Mouse (Mus musculus) erythroid progenitor cell, adult 5-6 weeks (primary cell): ENCODE data around the gene Traf2. TPM values are rescaled to one million over a fixed set of nuclear protein-coding genes. Genes with fewer than 3 reads are reported as not detected.

Experiments
- ATAC-seq: replicated peaks from 2 replicates; pipeline ENCODE4 v1.8.0; 2016; ENCODE audit warnings: moderate number of reproducible peaks, mild to moderate bottlenecking, moderate TSS enrichment, inconsistent platforms; ENCODE audit not compliant: poor library complexity, low FRiP score, severe bottlenecking
- total RNA-seq, 2 experiments: library from RNA; stranded (forward) in 1 of 2; stranded (reverse) in 1 of 2; fragments of 150-400 nt in 1 of 2; fragments of 186-747, 209-891 nt in 1 of 2; gene quantifications; 2 replicates each; pipeline versions ENCODE4 v1.2.3 to v1.2.4; 2015 to 2017; ENCODE audit warnings: low replicate concordance in 2 of 2

Traf2 gene
- total RNA-seq, 2 experiments from 2014 or later: 5.0 to 10.5 TPM

DNA sequence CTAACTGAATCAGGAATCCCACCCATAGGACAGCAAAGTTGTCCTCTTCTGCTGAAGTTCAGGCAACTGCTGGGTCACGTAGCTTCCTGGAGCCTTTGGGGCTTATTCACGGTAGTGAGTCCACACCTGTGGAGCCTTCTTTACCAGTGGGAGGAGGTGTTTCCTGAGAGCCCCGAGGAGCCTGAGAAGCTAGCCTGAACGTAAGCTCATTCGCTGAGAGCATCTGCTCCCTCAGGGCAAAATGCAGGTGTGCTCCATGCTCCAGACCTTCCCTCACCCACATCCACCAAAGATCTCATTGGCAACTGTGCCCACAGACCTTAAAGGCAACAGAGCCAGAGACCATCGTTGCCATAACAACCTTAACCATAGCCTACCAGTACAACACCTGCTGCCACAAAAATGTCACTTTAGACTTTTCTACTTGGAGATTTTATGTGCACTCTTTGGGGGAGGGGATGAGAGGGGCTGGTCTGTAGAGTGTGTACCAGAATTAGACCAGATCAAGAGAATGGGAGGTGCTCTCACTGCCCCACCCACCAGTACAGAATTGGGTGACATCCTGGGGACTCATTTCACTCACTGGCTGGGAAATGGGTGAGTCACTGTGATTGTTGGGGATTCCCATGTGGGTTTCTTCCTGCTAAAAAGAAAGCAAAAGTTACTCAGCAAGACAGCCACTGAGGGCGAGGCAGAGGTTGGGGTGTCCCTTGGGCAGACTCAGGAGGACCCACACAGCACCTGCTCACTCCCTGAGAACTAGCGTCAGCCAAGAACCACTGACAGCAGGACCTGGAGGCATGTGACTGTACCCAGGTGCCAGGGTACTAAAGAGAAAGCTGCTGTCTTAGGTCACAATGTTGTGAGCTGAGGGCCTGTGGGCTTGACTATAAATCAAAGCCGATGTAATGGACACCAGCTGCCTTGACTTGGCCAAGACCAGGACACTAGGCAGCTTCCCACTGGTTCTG, 2.6 kb upstream of the Traf2 start:
- ATAC-seq: no peak

DNA sequence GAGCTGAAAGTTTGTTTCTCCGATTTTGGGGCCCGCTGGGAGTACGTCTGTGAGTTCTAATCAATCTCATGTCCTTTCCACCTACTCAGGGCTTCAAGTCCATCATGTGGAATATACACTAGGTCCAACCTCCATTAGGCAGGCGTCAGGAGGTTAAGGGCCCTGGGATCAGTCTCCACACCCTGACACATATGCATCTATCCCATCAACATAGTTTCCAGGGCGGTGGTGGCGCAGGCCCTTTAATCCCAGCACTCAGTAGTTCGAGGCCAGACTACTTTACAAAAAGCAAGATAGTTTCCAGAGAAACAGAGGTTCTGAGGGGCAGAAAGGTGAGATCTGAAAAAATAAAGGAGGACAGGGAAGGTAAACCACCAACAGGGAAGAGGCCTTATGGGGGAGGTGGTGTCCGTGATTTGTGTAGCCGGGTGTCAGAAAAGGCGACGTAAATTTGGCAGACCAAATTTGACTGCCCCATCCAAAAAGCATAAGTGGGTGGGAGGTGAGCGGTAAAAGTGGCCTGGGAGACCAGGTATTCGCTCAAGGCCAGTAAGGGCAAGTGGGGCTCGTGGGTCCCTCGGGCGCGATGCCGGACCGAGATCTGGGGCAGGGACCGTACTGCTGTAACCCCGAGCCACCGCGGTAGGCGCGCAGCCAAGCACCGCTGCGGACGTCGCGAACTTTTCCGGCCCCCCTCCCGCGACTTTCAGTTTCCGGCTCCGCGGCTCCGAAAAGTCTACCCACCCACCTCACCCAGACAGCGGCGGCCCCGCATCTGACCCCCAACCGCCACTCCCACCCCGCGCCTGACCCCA, 537 bp downstream of the Traf2 start:
- ATAC-seq: peak; percentile 31; the same call in 1 of the 2 replicates

DNA sequence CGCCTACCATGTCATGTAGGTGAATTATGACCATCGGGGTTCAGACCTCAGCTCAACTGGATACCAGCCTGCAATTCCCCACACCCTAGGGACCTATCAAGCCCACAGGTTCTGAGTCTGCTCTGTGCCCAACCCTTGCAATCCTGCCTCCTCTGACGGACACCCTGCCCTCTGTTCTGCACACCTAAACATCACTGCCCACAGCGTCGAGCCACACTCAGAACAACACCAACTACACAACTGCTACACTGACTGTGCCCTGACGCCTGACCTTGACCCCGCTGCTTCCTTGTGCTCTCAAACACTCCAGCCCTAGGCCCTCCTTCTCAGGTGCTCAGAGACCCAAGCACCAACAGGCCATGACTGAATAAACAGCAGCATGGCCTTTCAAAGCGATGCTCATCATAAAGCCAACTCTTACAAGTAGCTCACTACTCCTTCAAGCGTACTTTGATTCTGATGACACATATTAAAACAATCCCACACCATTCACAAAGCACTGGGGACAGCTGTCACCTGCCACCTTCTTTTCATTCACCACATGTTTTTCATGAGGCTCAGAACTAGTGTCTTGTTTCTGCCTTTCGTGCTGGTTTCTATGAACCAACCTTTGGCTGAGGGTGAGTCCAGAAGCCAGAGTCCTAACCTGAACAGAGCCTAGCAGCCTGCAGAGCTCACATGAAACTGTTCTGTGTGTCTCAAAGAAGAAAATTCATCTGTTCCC, 4.9 kb downstream of the Traf2 start:
- no peak for ATAC-seq

DNA sequence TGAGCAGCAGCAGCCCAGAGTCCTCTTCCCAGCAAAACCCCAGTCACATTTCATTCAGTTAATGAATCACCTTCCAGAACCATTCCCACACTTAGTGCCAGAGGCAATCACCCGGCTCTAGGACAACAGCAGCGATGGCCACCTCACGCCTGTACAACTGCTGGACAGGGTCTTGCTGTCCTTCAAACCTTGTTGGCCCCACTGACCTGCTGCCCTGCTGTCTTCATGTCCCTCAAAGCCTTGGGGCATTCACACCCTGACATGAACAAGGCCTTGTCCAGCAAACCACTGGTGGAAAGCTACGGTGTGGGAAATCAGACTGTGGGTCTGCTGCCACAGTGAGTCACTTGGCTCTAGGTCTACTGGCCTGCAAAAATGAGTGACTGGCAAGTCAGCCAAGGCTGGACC, 6.2 kb downstream of the Traf2 start:
- no peak for ATAC-seq

DNA sequence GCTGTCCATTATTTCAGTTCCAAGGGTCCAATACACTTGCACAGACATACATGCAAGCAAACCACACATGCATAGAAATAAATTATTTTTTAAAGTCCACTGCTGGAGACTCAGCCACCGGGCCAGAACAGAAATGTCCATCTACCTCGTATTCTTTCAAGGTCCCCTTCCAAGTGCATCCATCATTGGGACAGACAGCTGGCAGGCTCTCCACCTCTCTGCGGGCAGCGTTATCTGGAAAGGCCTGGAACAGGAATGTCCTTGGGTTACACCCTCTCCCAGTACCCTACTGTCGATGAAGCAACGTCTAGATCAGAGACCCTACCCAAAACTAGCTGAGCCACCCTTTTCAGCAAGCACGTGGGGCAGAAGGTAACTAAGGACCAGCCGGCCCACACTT, 10.2 kb downstream of the Traf2 start:
- no peak for ATAC-seq

DNA sequence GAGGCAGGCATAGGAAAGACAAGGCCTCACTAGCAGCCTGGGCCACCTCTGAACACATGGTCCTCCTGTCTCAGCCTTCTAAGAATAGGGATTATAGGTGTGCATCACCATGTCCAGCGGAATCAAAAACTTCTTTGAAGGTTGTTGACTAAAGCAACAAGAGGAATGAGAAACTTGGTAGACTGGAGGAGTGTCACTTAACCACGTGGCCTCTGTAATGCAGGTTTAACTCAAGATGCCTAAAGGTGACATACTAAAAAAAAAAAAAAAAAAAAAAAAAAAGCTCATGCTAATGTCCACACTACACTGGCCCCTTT, 11.9 kb downstream of the Traf2 start:
- ATAC-seq: no peak

DNA sequence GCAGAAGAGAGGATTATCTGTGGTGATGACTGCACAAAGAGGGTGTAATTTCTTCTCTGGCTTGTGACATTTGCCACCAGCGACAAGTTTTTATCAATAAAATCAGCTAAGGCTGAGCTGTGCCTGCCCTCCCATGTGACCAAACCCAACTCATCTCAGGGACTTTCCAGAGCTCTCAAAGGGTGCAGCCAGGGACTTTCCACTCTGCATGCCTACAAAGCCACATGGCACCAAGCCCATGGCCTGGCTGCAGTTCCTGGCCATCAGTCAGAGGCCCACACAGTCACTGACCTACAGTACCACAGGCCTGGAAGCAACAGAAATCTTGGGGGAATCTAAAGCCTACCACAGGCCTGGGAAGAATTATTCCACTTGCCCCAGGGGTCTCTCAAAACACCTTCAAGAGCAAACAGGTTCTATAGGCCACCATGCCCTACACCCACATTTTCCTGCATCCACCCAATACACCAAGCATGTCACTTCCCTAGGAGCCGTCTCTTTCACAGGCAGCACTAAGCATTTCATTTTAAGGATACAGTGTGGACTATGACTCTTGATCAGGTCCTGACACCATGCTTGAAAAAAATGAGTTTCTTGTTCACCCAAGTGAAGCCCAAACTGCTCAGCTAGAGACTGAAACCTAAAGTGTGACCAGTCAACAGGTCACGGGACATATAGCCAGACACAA, 12.4 kb downstream of the Traf2 start:
- no peak for ATAC-seq

DNA sequence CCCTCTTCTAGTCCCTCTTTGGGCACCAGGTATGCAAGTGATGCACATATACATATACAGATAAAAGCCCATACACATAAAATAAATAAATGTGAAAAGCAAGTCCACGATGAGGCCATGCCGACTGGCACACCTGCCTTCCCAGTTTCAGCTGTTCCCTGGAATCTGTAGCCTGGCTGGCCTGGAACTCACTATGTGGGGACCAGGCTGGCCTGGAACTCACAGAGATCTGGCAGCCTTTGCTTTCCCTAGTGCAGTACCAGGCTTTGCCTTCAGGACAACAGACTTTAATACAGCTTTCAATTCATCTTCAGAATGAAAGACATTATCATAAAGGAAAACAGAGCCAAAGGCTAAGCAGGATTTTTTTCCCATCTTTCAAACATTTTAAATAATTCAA, 13.0 kb downstream of the Traf2 start:
- ATAC-seq: no peak

DNA sequence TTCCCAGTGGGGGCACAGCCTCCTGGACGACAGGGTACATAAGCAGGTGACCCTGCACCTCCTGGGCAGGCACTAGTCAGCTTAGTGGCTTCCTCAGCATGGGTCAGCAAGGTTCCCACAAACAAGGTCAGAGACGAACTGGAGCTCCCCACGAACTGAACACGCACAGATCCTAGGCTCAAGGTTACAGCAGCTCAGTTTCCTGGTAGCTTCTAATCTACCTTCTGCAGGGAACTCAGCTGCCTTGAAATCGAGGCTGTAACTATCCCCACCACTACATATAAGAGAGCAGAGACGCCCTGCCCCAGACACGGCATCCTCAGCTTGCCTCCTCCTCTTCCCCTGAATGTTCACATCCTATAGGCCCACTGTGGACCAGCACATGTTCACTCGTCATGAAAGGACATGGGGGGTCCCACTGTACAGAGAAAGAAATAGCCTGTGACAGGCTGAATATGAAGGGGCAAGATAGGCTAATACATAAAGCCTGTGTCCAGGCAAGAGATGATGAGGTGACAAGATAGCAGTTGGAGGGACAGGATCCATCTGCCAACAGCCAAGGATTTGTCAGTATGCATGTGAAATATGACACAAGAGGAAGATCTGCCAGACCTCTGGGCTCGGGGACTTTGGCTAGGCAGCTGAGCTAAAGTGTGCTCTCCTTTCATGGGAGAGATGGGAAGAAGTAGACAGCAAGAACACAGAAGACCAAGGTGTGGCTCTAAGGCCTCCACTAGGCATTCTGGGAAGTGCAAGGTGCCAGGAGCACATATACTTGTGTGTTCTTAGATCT, 20.0 kb downstream of the Traf2 start:
- no peak for ATAC-seq

DNA sequence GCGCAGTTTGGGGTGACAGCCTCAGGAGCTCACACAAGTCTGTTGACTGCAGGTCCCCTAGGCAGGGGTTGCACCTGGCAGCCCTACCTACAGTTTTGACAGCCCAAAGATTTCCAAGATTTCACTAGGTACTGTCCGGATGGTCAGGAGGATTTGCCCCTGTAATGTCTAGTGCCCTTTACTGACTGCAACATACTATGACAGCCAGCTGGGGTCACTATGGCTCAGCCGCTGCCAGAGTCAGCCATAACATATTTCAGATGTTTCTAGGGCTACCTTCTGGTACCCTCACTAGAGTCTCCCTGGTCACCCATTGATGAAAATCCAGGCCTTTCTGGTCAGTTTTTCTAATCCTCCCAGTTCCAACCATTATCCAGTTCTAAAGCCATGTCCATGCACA, 36.8 kb downstream of the Traf2 start:
- ATAC-seq: no peak

DNA sequence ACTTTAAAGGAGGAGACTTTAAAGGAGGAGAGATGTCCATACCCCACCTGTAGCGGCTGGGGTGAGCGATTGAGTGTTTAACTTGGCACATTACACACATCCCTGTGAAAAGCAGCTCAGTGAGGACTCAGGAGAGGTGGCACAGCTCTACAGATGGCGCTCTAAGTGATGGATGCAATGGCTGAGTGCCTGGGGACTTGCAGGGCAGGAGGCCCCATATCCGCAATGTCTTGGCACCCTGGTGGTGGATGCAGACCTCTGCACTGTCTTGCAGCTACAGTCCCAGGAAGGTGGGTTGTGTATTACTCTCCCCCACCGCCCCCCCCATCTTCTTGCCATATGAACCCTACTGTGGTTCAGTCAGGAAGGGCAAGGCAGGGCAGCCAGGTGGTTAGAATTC, 39.8 kb downstream of the Traf2 start:
- no peak for ATAC-seq

DNA sequence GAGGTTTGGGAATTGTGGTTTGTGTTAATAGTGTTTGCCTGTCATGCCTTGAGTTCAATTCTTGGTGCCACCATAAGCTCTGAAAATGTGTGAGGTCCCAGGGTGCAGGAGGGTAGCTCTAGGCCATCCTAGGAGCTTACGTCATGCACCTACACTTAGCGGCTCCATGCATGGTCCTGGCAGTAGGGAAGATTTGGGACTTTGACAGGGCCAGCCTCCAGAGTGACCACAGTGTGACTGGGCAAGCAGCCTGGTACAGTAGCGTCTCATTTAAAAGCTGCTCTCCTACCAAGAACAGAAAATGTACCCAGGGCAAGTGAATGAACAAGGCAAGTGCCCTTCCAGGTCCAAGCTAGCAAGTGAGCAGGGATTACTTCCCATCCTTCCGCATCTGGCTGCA, 40.9 kb downstream of the Traf2 start:
- no peak for ATAC-seq

DNA sequence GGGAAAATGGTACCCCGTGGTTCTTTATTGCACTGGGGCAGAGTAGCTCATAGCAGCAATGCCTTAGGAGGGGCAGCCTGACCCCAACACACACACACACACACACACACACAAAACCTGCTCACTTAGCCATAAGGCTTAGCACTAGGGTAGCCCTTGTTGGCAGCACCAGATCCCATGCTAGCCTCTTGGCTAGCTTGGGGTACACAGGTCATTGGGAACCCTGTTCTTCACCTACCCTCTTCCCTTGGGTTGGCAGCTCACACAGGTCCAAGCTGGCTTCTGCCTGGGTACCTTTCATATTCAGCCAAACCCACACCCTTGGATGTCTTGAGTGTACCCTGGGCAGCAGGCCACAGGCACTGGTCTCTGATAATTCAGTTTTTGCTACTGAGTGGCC, 41.7 kb downstream of the Traf2 start:
- no peak for ATAC-seq

DNA sequence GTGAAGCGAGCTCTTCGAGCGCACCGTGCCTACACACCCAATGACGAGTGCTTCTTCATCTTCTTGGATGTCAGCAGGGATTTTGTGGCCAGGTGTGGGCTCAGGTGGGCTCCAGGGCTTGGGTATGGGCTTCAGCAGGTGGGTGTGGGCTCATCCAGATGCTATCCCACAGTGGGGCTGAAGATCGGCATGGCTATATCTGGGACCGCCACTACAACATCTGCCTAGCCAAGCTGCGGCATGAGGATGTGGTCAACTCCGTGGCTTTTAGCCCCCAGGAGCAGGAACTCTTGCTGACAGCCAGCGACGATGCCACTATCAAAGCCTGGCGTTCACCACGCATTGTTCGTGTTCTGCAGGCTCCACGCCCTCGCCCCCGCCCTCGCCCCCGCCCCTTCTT, 42.2 kb downstream of the Traf2 start:
- no peak for ATAC-seq

DNA sequence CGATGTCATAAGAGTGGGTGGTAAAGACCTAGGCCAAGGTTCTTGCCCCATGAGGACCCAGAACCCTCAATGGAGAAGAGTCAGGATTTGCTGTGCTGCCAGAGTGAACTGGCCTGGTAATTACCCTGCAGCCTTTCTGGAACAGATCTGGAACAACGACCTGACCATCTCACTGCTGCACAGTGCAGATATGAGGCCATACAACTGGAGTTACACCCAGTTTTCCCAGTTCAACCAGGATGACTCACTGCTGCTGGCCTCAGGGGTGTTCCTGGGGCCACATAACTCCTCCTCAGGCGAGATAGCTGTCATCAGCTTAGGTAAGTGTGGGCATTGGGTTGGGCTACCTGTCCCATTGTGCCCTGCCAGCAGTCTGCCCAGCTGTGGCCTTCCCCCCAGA, 44.0 kb downstream of the Traf2 start:
- no peak for ATAC-seq

DNA sequence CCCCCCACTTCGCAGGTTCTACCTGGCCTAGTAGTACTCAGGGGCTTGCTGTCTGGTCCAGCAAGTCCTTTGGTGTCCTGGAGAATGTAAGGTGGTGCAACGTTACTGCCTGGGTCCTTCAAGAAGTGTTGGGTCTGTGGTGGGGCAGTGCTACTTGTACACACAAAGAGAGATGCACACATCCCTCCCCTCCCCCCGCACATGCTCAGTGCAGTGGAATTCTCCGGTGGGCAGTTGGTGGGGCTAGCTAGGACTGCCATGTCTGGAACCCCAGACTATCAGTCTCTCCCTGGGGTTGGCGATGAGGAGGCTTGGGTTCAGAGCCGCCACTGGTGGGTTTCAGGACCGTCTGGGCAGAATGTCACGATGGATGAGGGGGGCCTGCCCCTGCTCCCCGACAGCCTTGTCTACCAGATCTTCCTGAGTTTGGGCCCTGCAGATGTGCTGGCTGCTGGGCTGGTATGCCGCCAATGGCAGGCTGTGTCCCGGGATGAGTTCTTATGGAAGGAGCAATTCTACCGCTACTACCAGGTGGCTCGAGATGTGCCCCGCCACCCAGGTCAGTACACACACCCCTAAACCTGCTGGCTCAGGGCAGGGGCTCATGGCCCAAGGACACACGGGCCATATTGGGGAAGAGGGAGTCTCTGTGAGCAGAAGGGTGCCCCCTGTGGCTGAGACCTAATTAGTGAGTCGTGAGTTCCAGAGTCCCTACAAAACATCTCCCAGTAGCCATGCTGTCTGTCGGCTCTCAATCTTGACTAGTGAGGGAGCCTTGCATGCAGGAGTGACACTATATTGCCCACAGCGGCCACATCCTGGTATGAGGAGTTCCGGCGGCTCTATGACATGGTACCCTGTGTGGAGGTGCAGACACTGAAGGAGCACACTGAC, 44.9 kb downstream of the Traf2 start, which contains the start of gene C8g:
TSS of gene C8g (minus strand) at position 127 of the 894 bp plus-strand sequence.
- ATAC-seq: no peak

DNA sequence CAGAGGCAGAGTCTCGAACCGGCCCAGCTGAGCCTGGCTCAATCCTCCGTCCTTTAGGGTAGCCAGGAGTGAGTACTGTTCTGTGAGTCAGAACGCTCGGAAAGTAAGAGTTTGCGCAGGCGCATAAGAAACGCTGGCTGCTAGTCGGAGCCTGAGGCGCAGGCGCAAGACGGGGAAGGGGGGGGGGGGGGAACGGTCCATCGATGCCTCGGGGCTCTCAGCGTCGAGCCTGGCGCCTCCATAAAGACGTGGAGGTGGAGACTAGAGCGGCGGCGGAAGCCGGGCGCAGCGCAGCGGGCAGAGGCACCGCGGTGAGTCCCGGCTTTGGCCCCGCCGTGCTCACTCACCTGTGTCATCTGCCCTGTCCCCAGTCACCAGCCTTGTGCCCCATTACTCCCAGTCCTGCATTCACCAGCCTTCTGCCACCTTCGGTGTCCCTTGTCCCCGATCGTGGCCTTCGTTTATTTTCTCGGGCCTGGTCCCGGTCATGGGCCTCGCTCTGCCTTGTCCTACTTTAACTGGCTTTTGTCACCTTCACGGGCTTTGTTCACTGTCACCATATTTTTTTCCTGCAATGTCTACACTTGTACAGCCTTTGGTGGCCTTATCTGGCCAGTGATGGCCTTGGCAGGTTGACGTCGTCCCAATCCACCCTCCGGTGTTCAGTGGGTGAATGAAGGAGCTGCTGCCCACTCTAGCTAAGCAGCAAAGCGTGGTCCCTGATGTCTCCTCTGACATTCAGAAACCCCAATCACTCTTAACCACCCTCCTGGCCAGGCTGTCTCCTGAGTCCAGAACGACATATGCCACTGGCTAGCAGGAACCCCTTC, 45.9 kb downstream of the Traf2 start, which contains the start of gene Fbxw5:
TSS of gene Fbxw5 (plus strand) at position 175 of the 830 bp plus-strand sequence.
- peak; percentile 79 for ATAC-seq
